ENCODE assay signal across 23 mouse cellular contexts in genomic region chr5:150974226-150974625, GRCm38 (mm10). TPM values are rescaled to one million over a fixed set of nuclear protein-coding genes. Genes with fewer than 3 reads are reported as not detected.
DNase-seq lines count a peak whose midpoint lies in the region; TF ChIP-seq lines count a peak whose summit lies in the region.
"Had no signal": no experiment of that assay in that cellular context is flagged by ENCODE, and none has a peak within 500 bp of the region (broad histone marks: within the 10 kb centered on the region; RNA-seq: fewer than 3 reads in every experiment).

No protein-coding gene starts in this region.

- H3K27me3 ChIP-seq in cerebellum, adult 2 months (ENCODE audit: control insufficient read depth, insufficient read depth, low read length) = no peaks in the 10 kb centered on the region
- H3K27me3 ChIP-seq: forebrain, embryonic 13.5 days; heart, embryonic 13.5 days; lung, embryonic 15.5 days; midbrain, embryonic 13.5 days; neural tube, embryonic 15.5 days had no signal

- H3K27ac ChIP-seq in cerebellum, adult 2 months (ENCODE audit: insufficient read depth, low read length) = no peak overlapping the region
- H3K27ac ChIP-seq: forebrain, embryonic 13.5 days; heart, embryonic 13.5 days; lung, embryonic 15.5 days; midbrain, embryonic 13.5 days; neural tube, embryonic 15.5 days had no signal

- no peaks in the 10 kb centered on the region for H3K4me1 ChIP-seq in cerebellum, adult 2 months (ENCODE audit: control insufficient read depth, insufficient read depth, low read length)
- H3K4me1 ChIP-seq: forebrain, embryonic 13.5 days; lung, embryonic 15.5 days; neural tube, embryonic 15.5 days had no signal

- no peak for TF ChIP-seq POLR2A in cerebellum, adult 2 months (IDR thresholded peaks at IDR 0.05; ENCODE audit: borderline replicate concordance, insufficient read depth, low read length)

- H3K4me3 ChIP-seq in cerebellum, adult 2 months (replicated peaks; ENCODE audit: insufficient read depth, low read depth, low read length) = no peak overlapping the region
- H3K4me3 ChIP-seq: forebrain, embryonic 13.5 days; heart, embryonic 13.5 days; lung, embryonic 15.5 days; midbrain, embryonic 13.5 days; myocyte; neural tube, embryonic 15.5 days had no signal

- DNase-seq in adrenal gland, adult 2 months = peak; percentile 14
- no peak for DNase-seq in adrenal gland, adult 18-20 months (ENCODE audit: low spot score in 2 of 2)
- peak; percentile 57 for DNase-seq in kidney, adult 11 months
- no peak for DNase-seq in kidney, postnatal 4 days
- DNase-seq in ovary, postnatal 36 days (ENCODE audit: low spot score) = peak; percentile 21
- no peak for DNase-seq in ovary, postnatal 14 days (ENCODE audit: low spot score)
- DNase-seq in cerebellum, adult 2 months = no peak
- DNase-seq in gastrocnemius, postnatal 36 days = no peak
- DNase-seq: cerebellum, postnatal 14 days; embryo, embryonic 11 days; gastrocnemius, postnatal 25 days; heart, postnatal 4 days; liver; right cerebral cortex, adult 18-20 months had no signal

- no peak for TF ChIP-seq CTCF in cerebellum, adult 2 months (IDR thresholded peaks at IDR 0.05; ENCODE audit: borderline replicate concordance, insufficient read depth, low read depth, low read length)

- intact Hi-C loops in gastrocnemius, postnatal 36 days (cut with DNase I) = no loop called here

- WGBS in cerebellum, adult 2 months = 82% methylated on average over 3 of the region's 3 CpGs

RNA-seq across cellular contexts. Expression of gene Kl, which starts 21.8 kb away (rescaled TPM):
- total RNA-seq in adrenal gland, adult 2 months (2021) = under 1 TPM in 1 of 2 experiments, not detected in 1; 0.35 TPM
- polyA plus RNA-seq in adrenal gland, adult 2 months (2012; rRNA removed) = 0.09 and 0.18 TPM in 2 replicates
- total RNA-seq in adrenal gland, adult 18-20 months (2021) = under 1 TPM; 0.06 to 0.23 TPM
- polyA plus RNA-seq in cerebellum, adult 2 months (2012; rRNA removed) = 3.6 and 8.9 TPM in 2 replicates
- under 1 TPM; 0.32 to 0.51 TPM for total RNA-seq in gastrocnemius, postnatal 36 days (2021)
- total RNA-seq: megakaryocyte progenitor cell, adult 5-6 weeks had no signal
- polyA plus RNA-seq: CD4-positive, CD25-positive, alpha-beta regulatory T cell, adult 4 months; G1E; myocyte had no signal

Comparison
In these comparisons a context has a peak if more than half of its experiments do, and no peak if none do; other contexts are left out.
1. DNase-seq: peak in adrenal gland, adult 2 months (single experiment), kidney, adult 11 months (single experiment) and ovary, postnatal 36 days (single experiment); none in adrenal gland, adult 18-20 months (0 of 2), kidney, postnatal 4 days (0 of 2), ovary, postnatal 14 days (single experiment), cerebellum, adult 2 months (0 of 2) and gastrocnemius, postnatal 36 days (0 of 2).